Mouse (Mus musculus) lung, embryonic 14.5 days (tissue): ENCODE results near the gene Nat8f2. TPM values are rescaled to one million over a fixed set of nuclear protein-coding genes. Genes with fewer than 3 reads are reported as not detected.

ENCODE experiments used
- ATAC-seq: fragments of 200-750 bp; cut with Nextera tagmentation; 2 replicates; pipeline ENCODE4 v1.8.0; 2017; ENCODE audit warnings: mild to moderate bottlenecking, moderate TSS enrichment, moderate library complexity; ENCODE audit not compliant: insufficient read depth
- DNase-seq: peaks from one replicate; pipeline ENCODE4 v3.0.0-alpha.2; 2015
- H3K27ac ChIP-seq: fragments of 300-500 bp; sonication (generic); 2 replicates; pipeline ENCODE4 v1.5.1; 2014; ENCODE audit warnings: low read depth, mild to moderate bottlenecking, moderate library complexity
- H3K27me3 ChIP-seq: fragments of 300-500 bp; sonication (generic); 2 replicates; pipeline ENCODE4 v1.6.1; 2014; ENCODE audit warnings: low read length, control low read depth; ENCODE audit not compliant: insufficient read depth
- H3K36me3 ChIP-seq: fragments of 300-500 bp; sonication (generic); 2 replicates; pipeline ENCODE4 v1.6.1; 2014; ENCODE audit warnings: control low read depth; ENCODE audit not compliant: insufficient read depth
- H3K4me1 ChIP-seq: fragments of 300-500 bp; sonication (generic); 2 replicates; pipeline ENCODE4 v1.6.1; 2014; ENCODE audit warnings: antibody characterized with exemption, control low read depth; ENCODE audit not compliant: insufficient read depth
- H3K4me2 ChIP-seq: fragments of 300-500 bp; sonication (generic); 2 replicates; pipeline ENCODE4 v1.6.1; 2014; ENCODE audit warnings: mild to moderate bottlenecking
- H3K4me3 ChIP-seq: fragments of 300-500 bp; sonication (generic); 2 replicates; pipeline ENCODE4 v1.5.1; 2014; ENCODE audit warnings: low read depth, low read length
- H3K9ac ChIP-seq: fragments of 300-500 bp; sonication (generic); 2 replicates; pipeline ENCODE4 v1.6.1; 2014
- H3K9me3 ChIP-seq: fragments of 300-500 bp; sonication (generic); 2 replicates; pipeline ENCODE4 v1.6.1; 2016; ENCODE audit warnings: low read depth, low read length, control low read depth
- CTCF ChIP-seq: IDR thresholded peaks from 2 replicates; pipeline ENCODE4 v1.5.1; 2016; ENCODE audit warnings: antibody characterized with exemption, low read depth
- WGBS: fragments of 180-500 bp; shearing (Covaris S2); extraction: QIAGEN DNeasy Blood & Tissue Kit; methylation state at CpG from one replicate; pipeline ENCODE4 v1.1.7; 2014; 5-methylcytosine and 5-hydroxymethylcytosine counted together
- polyA plus RNA-seq: library from polyadenylated mRNA; unstranded; fragments of >200 nt; fragmentation: Nextera tagmentation; extraction: Ambion mirVana; gene quantifications from 2 replicates; pipeline ENCODE4 v1.2.1, GENCODE M21; 2014

Gene Nat8f2
- polyA plus RNA-seq, 1 experiment from 2014 or later: not detected

GRCm38 (mm10) chr6:85863136-85863535 is 5.8 kb downstream of the Nat8f2 start:
- Histone ChIP-seq H3K9me3 (no peaks in the 10 kb centered on the region), H3K4me1 (no peaks in the 10 kb centered on the region), H3K9ac (no peak overlapping the region), H3K27me3 (no peaks in the 10 kb centered on the region), H3K36me3 (no peaks in the 10 kb centered on the region), H3K27ac (no peak overlapping the region), H3K4me2 (no peak overlapping the region), H3K4me3 (no peak overlapping the region)
- 87% methylated on average over 2 of the region's 2 CpGs for WGBS
- no peak for ATAC-seq
- DNase-seq: no peak
- no peak for TF ChIP-seq CTCF

GRCm38 (mm10) chr6:85862565-85862964 is 6.4 kb downstream of the Nat8f2 start:
- no peak overlapping the region for H3K4me2 ChIP-seq
- no peak overlapping the region for H3K4me3 ChIP-seq
- no peak for TF ChIP-seq CTCF
- no peaks in the 10 kb centered on the region for H3K9me3 ChIP-seq
- H3K27ac ChIP-seq: no peak overlapping the region
- 75% methylated on average over 3 of the region's 3 CpGs for WGBS
- H3K36me3 ChIP-seq: no peaks in the 10 kb centered on the region
- DNase-seq (no peak), ATAC-seq (no peak)
- no peaks in the 10 kb centered on the region for H3K27me3 ChIP-seq
- no peaks in the 10 kb centered on the region for H3K4me1 ChIP-seq
- no peak overlapping the region for H3K9ac ChIP-seq

GRCm38 (mm10) chr6:85861247-85861646 is 7.7 kb downstream of the Nat8f2 start:
- DNase-seq (no peak), ATAC-seq (no peak)
- no peaks in the 10 kb centered on the region for H3K27me3 ChIP-seq
- H3K9ac ChIP-seq: no peak overlapping the region
- no peak overlapping the region for H3K27ac ChIP-seq
- H3K4me2 ChIP-seq: no peak overlapping the region
- no peak for TF ChIP-seq CTCF
- H3K4me1 ChIP-seq: no peaks in the 10 kb centered on the region
- 83% methylated on average over 3 of the region's 3 CpGs for WGBS
- no peaks in the 10 kb centered on the region for H3K9me3 ChIP-seq
- no peaks in the 10 kb centered on the region for H3K36me3 ChIP-seq
- H3K4me3 ChIP-seq: no peak overlapping the region

- Histone ChIP-seq H3K36me3 (no peaks in the 10 kb centered on the region), H3K9me3 (no peaks in the 10 kb centered on the region), H3K4me3 (no peak overlapping the region), H3K4me2 (no peak overlapping the region), H3K4me1 (no peaks in the 10 kb centered on the region), H3K9ac (no peak overlapping the region), H3K27me3 (no peaks in the 10 kb centered on the region), H3K27ac (no peak overlapping the region)
- DNase-seq: no peak
- ATAC-seq: no peak
- TF ChIP-seq CTCF: no peak
- 63% methylated on average over 1 of the region's 1 CpGs for WGBS
These were observed 12.7 kb downstream of the Nat8f2 start for GRCm38 (mm10) chr6:85856194-85856678.

- TF ChIP-seq CTCF: no peak
- 87% methylated on average over 3 of the region's 3 CpGs for WGBS
- Histone ChIP-seq H3K4me2 (no peak overlapping the region), H3K27me3 (no peaks in the 10 kb centered on the region), H3K9me3 (no peaks in the 10 kb centered on the region), H3K4me1 (no peaks in the 10 kb centered on the region), H3K9ac (no peak overlapping the region), H3K36me3 (no peaks in the 10 kb centered on the region), H3K4me3 (no peak overlapping the region), H3K27ac (no peak overlapping the region)
- DNase-seq (no peak), ATAC-seq (no peak)
These were observed 15.5 kb downstream of the Nat8f2 start for GRCm38 (mm10) chr6:85853481-85853880.

DNA sequence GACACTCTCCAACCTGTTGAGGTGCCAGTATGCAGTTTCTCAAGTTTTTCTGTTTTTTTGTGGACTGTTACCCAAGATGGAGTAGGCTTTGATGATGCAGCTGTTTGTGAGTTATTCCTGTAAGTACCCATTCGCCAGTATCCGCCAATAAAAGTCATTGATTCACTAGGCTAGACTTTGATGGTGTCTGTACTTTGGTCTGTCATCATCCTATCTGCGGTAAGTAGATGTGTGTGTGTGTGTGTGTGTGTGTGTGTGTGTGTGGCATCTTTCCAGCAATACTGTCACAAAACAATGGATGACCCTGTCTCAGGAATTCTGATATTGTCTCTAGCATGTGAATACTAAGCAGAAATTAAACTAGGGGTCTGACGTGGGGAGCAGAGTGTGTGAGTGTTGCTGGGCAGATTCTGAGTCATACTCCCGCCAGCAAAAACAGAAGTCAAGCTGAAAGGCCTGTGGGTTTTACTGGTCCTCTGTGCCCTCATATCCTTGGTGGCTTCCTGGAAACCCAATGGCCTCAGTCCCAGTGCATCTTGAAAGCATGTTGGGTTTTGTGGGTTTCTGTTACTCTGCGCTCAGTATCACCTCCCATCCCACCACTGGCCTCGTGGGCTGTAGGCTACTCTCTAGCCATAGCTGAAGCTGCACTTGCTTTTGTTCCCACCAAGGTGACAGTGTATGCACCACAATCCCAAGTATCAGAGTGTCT is 17.7 kb downstream of the Nat8f2 start:
- Histone ChIP-seq H3K9ac (no peak overlapping the region), H3K4me3 (no peak overlapping the region), H3K27ac (no peak overlapping the region), H3K27me3 (no peaks in the 10 kb centered on the region), H3K9me3 (no peaks in the 10 kb centered on the region), H3K36me3 (no peaks in the 10 kb centered on the region), H3K4me2 (no peak overlapping the region), H3K4me1 (no peaks in the 10 kb centered on the region)
- WGBS: 83% methylated on average over 7 of the region's 7 CpGs
- ATAC-seq (no peak), DNase-seq (no peak)
- no peak for TF ChIP-seq CTCF

DNA sequence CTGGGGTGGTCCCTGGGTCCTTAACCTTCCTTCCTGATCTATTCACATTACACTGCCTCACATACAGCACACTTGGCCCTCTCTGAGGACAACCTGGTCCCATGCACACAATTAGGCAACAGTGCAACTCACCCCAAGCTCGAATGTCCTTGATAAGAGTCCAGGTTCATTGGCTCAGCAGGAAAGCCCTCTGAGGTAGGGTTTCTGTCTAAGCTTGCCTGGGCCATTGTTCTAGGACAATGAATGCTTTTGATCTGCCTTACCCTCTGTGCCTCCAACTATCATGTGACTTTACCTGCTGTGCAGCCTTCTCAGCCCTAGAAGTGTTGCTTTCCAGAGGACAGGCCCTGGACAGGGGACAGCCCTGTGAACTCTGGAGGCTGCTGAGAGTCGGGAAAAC is 19.7 kb downstream of the Nat8f2 start:
- Histone ChIP-seq H3K9ac (no peak overlapping the region), H3K4me1 (no peaks in the 10 kb centered on the region), H3K4me3 (no peak overlapping the region), H3K27ac (no peak overlapping the region), H3K4me2 (no peak overlapping the region), H3K36me3 (no peaks in the 10 kb centered on the region), H3K27me3 (no peaks in the 10 kb centered on the region), H3K9me3 (no peaks in the 10 kb centered on the region)
- TF ChIP-seq CTCF: no peak
- 30% methylated on average over 2 of the region's 2 CpGs for WGBS
- DNase-seq (no peak), ATAC-seq (no peak)
